ENCODE assay signal across 8 mouse cellular contexts in the genomic region with DNA sequence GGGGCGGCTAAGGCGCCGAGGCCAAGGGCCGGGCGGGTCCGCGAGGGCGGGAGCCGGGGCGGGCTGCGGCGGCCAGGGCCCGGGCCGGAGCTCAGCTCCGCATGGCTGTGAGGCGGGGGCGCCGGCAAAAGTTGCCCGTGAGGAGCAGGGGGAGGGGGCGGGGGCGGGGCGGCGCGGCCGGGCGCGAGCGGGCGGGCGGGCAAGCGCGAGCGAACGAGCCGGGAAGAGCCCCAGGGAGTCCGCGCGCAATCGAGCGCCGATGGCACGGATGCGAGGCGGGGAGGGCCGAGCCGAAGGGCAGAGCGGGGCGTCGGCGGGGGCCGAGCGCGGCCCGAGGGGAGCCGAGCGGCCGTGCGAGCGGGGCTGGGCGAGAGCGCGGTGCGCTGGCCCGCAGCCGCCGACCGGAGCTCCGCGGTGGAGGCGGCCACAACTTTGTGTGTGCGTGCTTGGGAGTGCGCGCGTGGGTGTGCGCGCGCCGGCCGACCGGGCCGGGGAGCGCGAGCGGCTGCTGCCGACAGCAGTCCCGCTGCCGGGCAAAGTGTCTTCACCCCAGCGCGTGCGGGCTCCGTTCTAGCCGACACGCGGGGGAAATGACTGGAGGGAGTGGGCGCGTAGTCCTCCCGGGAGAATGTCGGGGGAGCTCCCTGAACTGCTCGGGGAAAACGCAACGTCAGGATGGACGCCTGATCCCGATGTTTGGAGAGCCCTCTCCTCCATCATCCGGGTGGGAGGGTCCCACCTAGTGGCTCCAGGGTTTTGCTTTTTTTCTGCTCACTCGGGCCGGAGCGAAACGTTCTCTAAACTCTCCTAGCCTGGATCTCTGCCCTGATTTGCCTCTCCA. TPM values are rescaled to one million over a fixed set of nuclear protein-coding genes. Genes with fewer than 3 reads are reported as not detected.
DNase-seq lines count a peak whose midpoint lies in the region; ATAC-seq and TF ChIP-seq lines count a peak whose summit lies in the region.

A gene (minus strand): TSS at position 95 of the 841 bp plus-strand sequence.

- no peak for TF ChIP-seq CTCF in C2C12 (IDR thresholded peaks at IDR 0.05; ENCODE audit: control insufficient read depth, insufficient read depth, insufficient read length)
- peak; percentile 18; the same call in 1 of the 2 replicates for TF ChIP-seq CTCF in brain, embryonic 14.5 days (IDR thresholded peaks at IDR 0.05; ENCODE audit: borderline replicate concordance, extremely low read depth, insufficient read depth, insufficient read length)

- H3K79me3 ChIP-seq in C2C12 (ENCODE audit: low read depth), result peaks cover 30% of the 10 kb centered on the region

- peak within 1 kb of the TSS; percentile 99 for H3K27ac ChIP-seq in heart, embryonic 10.5 days
- peak within 1 kb of the TSS; percentile 93 for H3K27ac ChIP-seq in kidney, embryonic 14.5 days (ENCODE audit: low read depth, low read length)

- TF ChIP-seq POLR2A in brain, embryonic 14.5 days (IDR thresholded peaks at IDR 0.05; ENCODE audit: borderline replicate concordance, extremely low read depth, insufficient read depth, insufficient read length, poor library complexity, severe bottlenecking), result peak; percentile 62

- H3K27me3 ChIP-seq in C2C12 (ENCODE audit: control insufficient read depth, insufficient read depth, insufficient read length), result no peaks in the 10 kb centered on the region
- H3K27me3 ChIP-seq in heart, embryonic 10.5 days (ENCODE audit: insufficient read depth, poor library complexity, severe bottlenecking), result peaks cover 4% of the 10 kb centered on the region; the same call in 1 of the 2 replicates
- H3K27me3 ChIP-seq in kidney, embryonic 14.5 days (ENCODE audit: control insufficient read depth, insufficient read depth, low read length), result no peaks in the 10 kb centered on the region; the same call in 1 of the 2 replicates

- H3K4me3 ChIP-seq in C2C12 (ENCODE audit: insufficient read depth, poor library complexity, severe bottlenecking), result peak within 1 kb of the TSS; percentile 73
- H3K4me3 ChIP-seq in heart, embryonic 10.5 days, result peak within 1 kb of the TSS; percentile 99
- peak within 1 kb of the TSS; percentile 99 for H3K4me3 ChIP-seq in kidney, embryonic 14.5 days (ENCODE audit: low read length)

- peak; percentile 94 for DNase-seq in brain, embryonic 14.5 days (ENCODE audit: low read depth)
- peak; percentile 90 for DNase-seq in heart, embryonic 10.5 days (ENCODE audit: low spot score)
- DNase-seq in liver, result peak; percentile 88
- peak; percentile 82 for DNase-seq in spleen, postnatal 36 days (ENCODE audit: low spot score in 2 of 2)

- no peaks in the 10 kb centered on the region for H3K36me3 ChIP-seq in C2C12 (ENCODE audit: control insufficient read depth, insufficient read depth)
- H3K36me3 ChIP-seq in heart, embryonic 10.5 days, result no peaks in the 10 kb centered on the region
- H3K36me3 ChIP-seq in kidney, embryonic 14.5 days (ENCODE audit: control insufficient read depth, insufficient read depth, low read length), result peaks cover 2% of the 10 kb centered on the region; the same call in 1 of the 2 replicates

- 3% methylated on average over 106 of the region's 108 CpGs for WGBS in heart, embryonic 10.5 days
- under 1% methylated on average over 71 of the region's 108 CpGs for WGBS in kidney, embryonic 14.5 days

- peak within 1 kb of the TSS; percentile 69 for H3K4me2 ChIP-seq in kidney, embryonic 14.5 days (replicated peaks; ENCODE audit: low read depth, low read length)

- H3K9me3 ChIP-seq in heart, embryonic 10.5 days, result no peaks in the 10 kb centered on the region
- no peaks in the 10 kb centered on the region for H3K9me3 ChIP-seq in kidney, embryonic 14.5 days (ENCODE audit: control insufficient read depth, low read length)

- H3K9ac ChIP-seq in kidney, embryonic 14.5 days (ENCODE audit: low read depth, low read length), result peak within 1 kb of the TSS; percentile 99

- H3K79me2 ChIP-seq in C2C12 (ENCODE audit: control insufficient read depth, insufficient read depth), result peaks cover 45% of the 10 kb centered on the region

- H3K4me1 ChIP-seq in heart, embryonic 10.5 days, result peaks cover 24% of the 10 kb centered on the region
- peaks cover 15% of the 10 kb centered on the region for H3K4me1 ChIP-seq in kidney, embryonic 14.5 days (ENCODE audit: control insufficient read depth, insufficient read depth, low read length)

- ATAC-seq in erythroblast, adult 5-6 weeks (replicated peaks; ENCODE audit: low FRiP score, poor library complexity, severe bottlenecking), result peak; percentile 58
- peak; percentile 94 for ATAC-seq in kidney, embryonic 14.5 days (ENCODE audit: low FRiP score, low TSS enrichment)
- ATAC-seq in monocyte, adult 5-6 weeks (replicated peaks; ENCODE audit: insufficient number of reproducible peaks, low FRiP score, low TSS enrichment, poor library complexity, severe bottlenecking), result peak; percentile 9; the same call in 1 of the 2 replicates

- H3ac ChIP-seq in C2C12 (ENCODE audit: control insufficient read depth, insufficient read length, low read depth), result peak within 1 kb of the TSS; percentile 81

TF ChIP-seq in C2C12, 6 proteins besides CTCF, POLR2A, EP300 and RAD21:
- TF ChIP-seq MYOD1 (IDR thresholded peaks at IDR 0.05; ENCODE audit: control insufficient read depth, insufficient read length, low read depth), result no peak
- no peak for TF ChIP-seq MYOG (IDR thresholded peaks at IDR 0.05; ENCODE audit: control insufficient read depth, extremely low read depth, insufficient read length)
- TF ChIP-seq USF1 (IDR thresholded peaks at IDR 0.05; ENCODE audit: low read depth), result no peak
- no peak for TF ChIP-seq CEBPB (IDR thresholded peaks at IDR 0.05; ENCODE audit: low read depth)
- TF ChIP-seq MAX (IDR thresholded peaks at IDR 0.05), result no peak
- no peak for TF ChIP-seq FOSL1 (IDR thresholded peaks at IDR 0.05; ENCODE audit: insufficient read depth, low read length, poor library complexity, severe bottlenecking)

RNA-seq across cellular contexts. Expression of the gene that starts here (rescaled TPM):
- 13.6 TPM for polyA plus RNA-seq in C2C12 (2012; fragmentation: generic; extraction: Trizol)
- polyA plus RNA-seq in brain, embryonic 14.5 days (2012; rRNA removed), result 25.9 and 48.7 TPM in 2 replicates
- total RNA-seq in erythroblast, adult 5-6 weeks (2015; ENCODE audit: low replicate concordance), result 127 and 168 TPM in 2 replicates
- 72.9 and 90.6 TPM in 2 replicates for total RNA-seq in erythroblast, adult 5-6 weeks (2017; ENCODE audit: low replicate concordance)
- 15.9 and 20.1 TPM in 2 replicates for polyA plus RNA-seq in heart, embryonic 10.5 days (2016; fragmentation: Nextera tagmentation; extraction: Ambion mirVana)
- 31.0 and 33.6 TPM in 2 replicates for polyA plus RNA-seq in kidney, embryonic 14.5 days (2014; fragmentation: Nextera tagmentation; extraction: Ambion mirVana)
- total RNA-seq in monocyte, adult 5-6 weeks (2017), result 12.4 to 19.1 TPM (median 13.0 TPM) in 3 replicates

Comparison
In these comparisons a context has a peak if more than half of its experiments do, and no peak if none do; other contexts are left out.
1. Peak in every context shown above with its lines: DNase-seq, ATAC-seq, H3K4me3 ChIP-seq and H3K27ac ChIP-seq.
2. ATAC-seq: peak in every context shown above with its lines; median percentile 94 in kidney, embryonic 14.5 days; 58 in erythroblast, adult 5-6 weeks; 9 in monocyte, adult 5-6 weeks.